Mouse (Mus musculus) left cerebral cortex, postnatal 25 days (tissue): ENCODE data around the gene Shb. TPM values are rescaled to one million over a fixed set of nuclear protein-coding genes. Genes with fewer than 3 reads are reported as not detected.

Experiments
- DNase-seq, 2 experiments: peaks; one replicate each; pipeline ENCODE4 v3.0.0; 2022; ENCODE audit warnings: low spot score in 2 of 2, mixed read lengths in 1 of 2
- intact Hi-C: fragments of 180-260 bp; cut with DNase I; formaldehyde crosslinking; loops from one replicate; pipeline ENCODE4 v1.15.1; 2025
- total RNA-seq, 2 experiments: library from RNA; stranded (reverse); gene quantifications; 2 replicates each; pipeline ENCODE4 v1.2.3; 2021

Gene Shb
- total RNA-seq, 2 experiments from 2014 or later: 9.0 to 11.8 TPM

DNA sequence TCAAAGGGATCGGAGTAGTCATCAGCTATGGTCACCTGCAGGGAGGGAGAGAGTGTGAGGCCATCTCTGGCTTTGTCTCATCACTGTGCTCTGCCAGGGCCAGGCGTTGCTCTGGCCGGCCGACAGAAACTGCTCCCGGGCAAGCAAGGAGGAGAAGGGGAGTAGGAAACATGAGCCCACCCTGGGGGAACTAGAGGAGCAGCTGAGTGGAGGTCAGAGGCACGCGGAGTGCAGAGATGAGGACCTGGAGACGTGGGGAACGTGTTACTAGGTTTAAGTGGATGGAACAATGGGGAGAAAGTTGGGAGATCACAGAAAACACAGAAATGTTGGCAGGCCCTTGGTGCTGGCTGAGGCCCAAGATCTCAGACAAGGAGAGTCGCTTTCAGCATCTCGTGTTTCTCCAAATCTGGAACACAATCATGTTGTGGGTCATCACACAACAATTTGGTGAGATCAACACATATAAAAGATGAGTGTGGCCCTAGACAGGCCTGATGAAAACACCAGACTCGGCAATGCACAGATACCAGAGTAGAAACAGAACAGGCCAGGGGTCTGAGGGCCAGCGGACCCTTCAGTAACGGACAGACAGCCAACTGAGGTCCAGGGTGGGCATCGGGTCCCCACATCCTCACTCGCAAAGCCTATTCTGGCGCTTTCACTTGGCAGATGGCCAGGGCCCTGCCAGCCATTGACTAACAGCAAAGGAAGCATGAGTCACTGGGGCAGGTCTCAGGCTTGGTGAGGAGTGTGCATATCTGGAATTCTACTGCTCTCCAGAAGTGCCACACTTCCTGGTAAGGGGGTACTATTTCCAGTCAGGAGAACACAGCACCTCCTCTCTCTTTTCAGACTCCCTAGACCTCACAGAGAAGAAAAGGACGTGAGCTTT is 42.9 kb downstream of the Shb start:
- intact Hi-C loops: no loop called here
- DNase-seq: peak in 1 of 2 experiments; percentile 59

DNA sequence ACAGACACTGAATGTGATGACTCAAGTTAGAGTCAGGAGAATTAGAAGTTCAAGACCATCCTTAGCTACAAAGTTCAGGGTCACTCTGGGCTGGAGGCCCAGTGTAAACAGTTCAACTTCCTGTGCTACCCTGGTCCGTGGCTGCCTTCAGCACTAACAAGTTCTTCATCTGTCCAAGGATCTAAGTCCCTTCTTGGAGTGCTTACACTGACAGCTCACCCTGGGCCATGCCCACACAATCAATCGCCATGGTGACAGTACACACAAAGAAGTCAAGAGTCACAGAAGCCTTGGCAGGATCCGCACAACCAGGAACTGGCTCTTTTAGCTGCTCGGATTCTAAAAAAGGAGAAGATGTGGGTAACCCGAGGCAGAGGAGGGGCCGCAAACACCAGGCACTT is 44.6 kb downstream of the Shb start:
- DNase-seq: no peak
- intact Hi-C loops: no loop called here

- intact Hi-C loops: no loop called here
Measured at GRCm38 (mm10) chr4:45485024-45485423, 47.2 kb downstream of the Shb start.

GRCm38 (mm10) chr4:45483271-45484245 is 48.7 kb downstream of the Shb start:
- intact Hi-C loops: no loop called here
- no peak for DNase-seq

More at GRCm38 (mm10) chr4:45485024-45485423, 47.2 kb downstream of the Shb start:
- no peak for DNase-seq

DNA sequence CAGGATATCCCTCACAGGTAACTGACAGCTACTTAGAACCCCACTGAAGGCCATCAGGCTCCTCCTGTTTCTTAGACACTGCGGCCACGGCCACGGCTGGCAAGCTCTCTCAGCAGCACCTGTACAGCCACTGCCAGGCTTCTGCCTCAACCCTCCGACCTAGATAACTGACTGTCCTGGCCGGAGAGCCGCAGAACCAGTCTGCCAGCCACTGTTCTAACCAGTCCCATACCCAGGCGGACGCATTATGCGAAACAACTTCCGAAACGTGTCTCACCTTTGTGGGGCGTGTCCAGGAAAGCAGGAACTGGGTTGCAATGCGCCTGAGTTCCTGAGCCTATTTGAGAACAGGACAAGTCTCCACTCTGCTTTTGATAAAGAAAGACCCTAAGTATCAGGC is 50.0 kb downstream of the Shb start:
- intact Hi-C loops: no loop called here
- DNase-seq: no peak

DNA sequence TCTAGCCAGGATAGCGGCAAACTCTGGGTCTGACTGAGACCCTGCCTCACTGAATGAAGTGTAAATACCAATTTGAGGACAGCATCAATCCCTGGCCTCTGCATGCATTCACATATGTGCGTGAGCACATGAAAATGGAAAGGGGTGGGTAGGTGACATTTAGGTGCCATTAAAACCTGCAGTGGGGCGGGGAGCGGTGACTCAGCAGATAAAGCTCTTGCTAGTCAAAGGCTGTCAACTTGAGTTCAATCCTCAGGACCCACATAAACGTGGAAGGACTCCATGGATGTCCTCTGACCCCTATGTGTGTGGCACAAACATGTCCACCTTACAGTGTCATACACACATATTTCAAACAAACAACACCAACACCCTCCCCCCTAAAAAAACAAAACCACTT is 50.8 kb downstream of the Shb start:
- no peak for DNase-seq
- intact Hi-C loops: no loop called here

DNA sequence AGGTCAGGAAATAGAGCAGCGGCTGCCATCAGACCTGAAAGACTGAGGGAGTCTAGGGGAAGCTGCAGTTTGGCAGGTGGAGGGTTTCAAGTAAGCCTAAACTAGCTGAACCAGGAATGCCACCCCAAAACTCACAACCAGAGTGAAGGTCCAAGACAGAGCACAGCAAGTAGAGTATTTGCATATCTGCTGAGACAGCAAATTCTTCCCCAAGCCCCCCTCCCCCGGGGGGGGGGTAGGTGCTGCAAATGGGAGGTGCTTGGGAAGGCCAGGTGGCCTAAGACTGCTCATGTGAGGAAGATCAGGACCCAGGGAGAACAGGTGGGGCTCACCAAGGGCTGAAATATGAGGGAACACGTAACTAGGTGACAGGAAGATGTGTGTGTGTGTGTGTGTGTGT is 51.7 kb downstream of the Shb start:
- no peak for DNase-seq
- intact Hi-C loops: no loop called here

DNA sequence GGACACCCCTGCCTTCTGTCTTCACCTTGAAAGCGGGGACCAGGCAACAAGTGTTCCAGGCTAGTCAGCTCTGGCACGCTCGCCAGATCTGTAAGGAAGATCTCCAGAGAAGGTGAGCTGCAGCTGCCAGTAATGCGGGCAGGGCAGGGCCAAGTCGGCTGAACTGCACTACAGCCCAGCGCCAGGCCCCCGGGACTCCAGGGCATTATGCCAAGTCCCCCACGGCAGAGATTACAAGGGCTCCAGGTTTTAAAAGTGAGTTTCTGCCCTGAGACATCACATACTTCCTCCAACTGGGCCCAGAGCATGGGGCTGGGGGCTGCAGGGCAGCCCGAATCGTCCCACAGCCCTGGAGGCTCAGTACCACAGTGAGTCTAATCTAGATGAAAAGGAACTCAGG is 52.8 kb downstream of the Shb start:
- no peak for DNase-seq
- intact Hi-C loops: no loop called here

DNA sequence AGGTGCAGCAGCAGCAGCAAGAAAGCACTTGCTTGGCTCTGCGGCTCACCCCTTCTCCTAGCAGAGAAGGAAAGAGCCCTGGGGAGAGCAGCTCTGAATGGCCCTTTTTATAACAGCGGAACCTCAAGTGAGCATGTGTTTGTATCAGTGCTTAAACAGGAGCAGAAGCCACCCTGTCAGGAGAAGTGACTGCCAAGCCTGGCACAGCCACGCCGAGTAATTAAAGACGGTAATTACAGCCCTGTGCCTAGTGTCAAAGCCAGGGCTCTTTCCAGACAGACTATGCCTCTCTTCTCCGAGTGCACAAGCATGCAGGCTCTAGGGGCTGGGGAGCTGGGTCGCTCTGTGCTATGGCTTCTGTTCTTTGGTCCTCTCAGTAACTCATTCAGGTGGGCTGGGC is 54.1 kb downstream of the Shb start:
- intact Hi-C loops: no loop called here
- peak; percentile 26 to 50 for DNase-seq

DNA sequence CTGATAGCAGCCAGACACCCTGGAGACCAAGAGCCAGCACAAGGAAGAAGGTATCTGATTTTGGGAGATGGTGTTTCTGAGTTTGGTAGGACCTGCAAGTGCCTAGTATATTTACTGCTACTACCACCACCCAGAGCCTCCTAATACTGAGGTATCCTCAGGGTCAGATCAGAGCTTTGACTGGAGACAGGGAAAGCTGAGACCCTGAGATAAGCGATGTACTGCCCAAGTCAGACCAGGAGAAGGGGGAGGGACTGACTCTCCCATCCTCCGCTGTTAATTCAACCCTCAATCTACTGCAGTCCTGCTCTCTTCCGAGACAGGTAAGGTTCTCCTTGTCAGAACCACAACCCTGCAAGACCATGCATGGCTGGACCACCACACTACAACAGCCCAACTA is 55.2 kb downstream of the Shb start:
- DNase-seq: no peak
- intact Hi-C loops: no loop called here

GRCm38 (mm10) chr4:45474832-45475231 is 57.4 kb downstream of the Shb start:
- intact Hi-C loops: no loop called here
- no peak for DNase-seq

DNA sequence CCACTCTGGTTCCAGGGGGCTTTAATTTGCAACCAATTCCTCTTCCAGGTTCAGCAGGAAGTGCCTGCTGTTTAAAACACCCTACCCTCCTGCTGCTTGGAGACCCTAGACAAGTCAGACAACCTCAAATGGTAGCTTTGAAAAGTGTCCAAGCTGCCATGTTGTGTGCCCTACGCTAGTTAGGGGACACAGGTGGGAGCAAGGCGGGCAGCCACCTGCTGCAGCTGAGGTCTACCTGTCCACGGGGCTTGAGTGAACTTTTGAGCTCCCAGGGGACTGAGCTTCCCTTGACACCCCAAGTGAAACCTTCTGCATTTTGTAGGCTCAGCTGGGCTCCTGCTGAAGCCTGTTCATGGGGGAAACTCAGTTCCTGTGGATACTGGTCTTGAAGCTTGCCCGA is 58.1 kb downstream of the Shb start:
- no peak for DNase-seq
- intact Hi-C loops: no loop called here

DNA sequence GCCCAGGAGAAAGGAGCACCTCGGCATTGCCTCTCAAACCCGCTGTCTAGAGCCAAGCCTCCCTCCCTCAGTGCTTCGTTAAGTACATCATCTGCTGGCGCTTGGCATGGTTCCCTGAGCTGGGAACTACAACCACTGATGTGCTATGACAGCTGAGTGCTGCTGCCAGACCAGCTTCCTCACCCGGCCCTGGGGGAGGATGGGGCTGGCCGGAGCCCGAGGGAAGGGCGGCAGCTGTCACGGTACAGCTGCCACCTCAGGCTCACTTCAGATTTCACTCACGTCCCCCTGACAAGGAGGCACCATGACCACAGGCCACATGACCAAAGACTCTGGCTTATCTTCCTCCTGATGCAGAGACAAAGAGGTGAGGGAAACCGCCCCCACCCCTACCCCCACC is 59.1 kb downstream of the Shb start:
- intact Hi-C loops: no loop called here
- DNase-seq: peak; percentile 80 to 92

- DNase-seq: peak in 1 of 2 experiments; percentile 24
- intact Hi-C loops: no loop called here
Measured at GRCm38 (mm10) chr4:45472706-45473105, 59.6 kb downstream of the Shb start.

DNA sequence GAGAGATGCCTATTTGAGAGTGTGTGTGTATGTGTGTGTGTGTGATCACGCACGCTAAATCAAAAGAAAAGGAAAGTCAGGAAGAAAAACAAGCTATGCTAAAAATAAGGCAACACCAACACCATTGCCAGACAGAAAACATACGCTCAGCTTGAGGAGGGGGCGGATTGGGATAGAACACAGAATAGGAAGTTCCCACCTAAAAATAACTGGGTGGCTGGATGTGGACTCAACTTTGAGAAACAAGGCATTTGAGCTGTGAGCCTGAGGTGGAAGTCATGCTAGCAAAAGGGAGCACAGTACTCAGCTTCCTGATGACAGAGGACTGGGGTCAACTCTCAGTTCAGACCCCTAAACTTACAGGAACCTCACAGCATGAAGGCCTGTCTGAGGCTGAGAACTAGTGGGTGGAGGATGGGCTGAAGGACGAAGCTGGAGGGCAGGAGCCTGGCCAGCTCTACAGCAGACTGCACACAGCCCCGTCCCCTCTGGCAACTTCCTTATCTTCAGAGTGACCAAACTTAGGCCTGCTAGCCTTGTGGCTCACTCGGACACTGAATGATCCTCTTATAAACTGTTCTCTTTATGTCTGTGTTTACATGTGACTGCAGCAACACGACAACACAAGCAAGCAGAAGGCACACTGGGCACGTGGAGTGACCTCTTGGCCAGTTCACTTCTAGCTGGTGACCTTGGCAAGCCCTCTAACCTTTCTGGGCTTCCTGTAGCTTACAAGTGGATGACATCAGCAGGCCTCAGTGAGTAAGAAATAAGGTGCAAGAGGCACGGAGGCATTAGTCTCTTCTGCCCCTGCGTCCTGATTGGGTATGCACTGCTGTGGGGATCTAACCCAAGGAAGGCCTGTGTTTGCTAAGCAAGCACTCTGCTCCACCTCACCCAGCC is 60.4 kb downstream of the Shb start:
- peak; percentile 64 to 88 for DNase-seq

DNA sequence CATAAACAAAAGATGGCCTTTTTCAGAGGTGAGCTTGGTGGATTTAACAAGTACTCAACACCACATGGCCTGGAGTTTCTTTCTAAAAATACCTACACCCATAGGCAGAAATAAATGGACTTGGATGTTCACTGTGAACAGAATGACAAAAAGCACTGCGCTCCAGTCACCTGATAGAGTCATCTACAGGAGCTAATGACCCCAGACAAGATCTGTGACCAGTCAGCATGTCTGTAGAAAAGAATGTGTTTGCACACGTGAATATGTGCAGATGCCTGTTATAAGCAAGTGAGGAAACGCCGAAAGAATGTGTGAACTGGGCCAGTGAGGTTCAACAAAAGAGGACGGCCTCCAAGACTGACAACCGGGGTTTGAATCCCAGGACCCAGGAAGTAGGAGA is 63.2 kb downstream of the Shb start:
- DNase-seq: no peak
- intact Hi-C loops: no loop called here

More for the DNA sequence above, 60.4 kb downstream of the Shb start:
- intact Hi-C loops: loop anchor here (1.0 to 2.0 kb wide), 2 partner anchors 227 to 317 kb away; no protein-coding TSS in a partner anchor

DNA sequence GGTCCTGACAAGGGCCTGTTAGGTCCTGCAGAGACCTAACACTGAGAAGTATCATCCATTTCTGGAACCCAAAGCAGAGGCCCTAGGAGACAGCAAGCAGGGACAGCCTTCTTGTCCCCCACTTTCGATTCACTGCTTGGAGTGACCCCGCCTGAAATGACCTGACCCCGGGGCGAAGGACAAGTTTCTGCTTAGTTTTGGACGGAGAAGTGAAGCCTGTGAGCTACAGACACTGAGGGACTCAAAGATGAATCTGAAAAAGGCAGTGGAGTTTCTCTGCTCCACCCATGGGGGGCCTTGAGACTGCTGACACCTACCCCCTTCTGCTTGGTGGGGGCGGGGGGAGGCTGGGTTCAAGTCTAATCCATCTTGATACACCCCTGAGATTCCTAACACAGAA is 63.8 kb downstream of the Shb start:
- intact Hi-C loops: no loop called here
- DNase-seq: no peak

DNA sequence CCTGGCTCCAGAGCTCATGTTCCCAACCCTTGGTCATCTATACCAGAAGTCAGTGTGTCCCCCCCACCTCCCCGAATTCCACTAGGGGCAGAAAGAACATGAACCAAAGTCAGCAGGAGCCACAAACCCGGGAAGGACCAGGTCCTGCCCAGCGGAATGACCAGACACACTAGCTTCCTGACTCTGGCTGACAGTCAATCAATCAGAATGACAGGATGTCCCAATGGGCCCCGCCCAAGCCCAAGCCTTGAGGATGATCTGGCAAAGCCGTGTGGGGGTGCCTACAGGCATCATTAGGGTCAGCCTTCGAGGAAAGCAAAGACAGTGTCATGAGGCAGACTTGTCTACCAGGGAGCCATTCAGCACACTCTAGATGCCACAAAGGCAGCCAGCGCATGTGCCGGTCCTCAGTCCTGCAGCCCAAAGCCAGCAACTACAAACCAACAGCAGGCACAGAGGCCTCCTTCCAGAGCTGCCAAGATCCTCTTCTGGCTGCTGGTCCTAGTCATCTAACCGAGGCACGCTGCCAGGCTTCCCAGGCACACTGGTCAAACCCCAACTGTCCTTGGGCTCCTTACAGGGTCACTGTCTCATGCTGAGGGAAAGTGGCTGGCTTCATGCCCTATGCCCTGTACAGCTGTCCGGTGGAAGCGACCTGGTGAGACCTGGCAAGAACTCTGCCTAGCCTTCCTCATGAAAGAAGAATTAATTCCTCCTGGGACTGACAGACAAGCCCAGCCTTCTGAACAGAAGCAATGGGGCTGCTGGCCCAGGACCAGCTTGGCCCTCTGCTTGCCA is 65.0 kb downstream of the Shb start:
- DNase-seq: peak in 1 of 2 experiments; percentile 26
- intact Hi-C loops: no loop called here

DNA sequence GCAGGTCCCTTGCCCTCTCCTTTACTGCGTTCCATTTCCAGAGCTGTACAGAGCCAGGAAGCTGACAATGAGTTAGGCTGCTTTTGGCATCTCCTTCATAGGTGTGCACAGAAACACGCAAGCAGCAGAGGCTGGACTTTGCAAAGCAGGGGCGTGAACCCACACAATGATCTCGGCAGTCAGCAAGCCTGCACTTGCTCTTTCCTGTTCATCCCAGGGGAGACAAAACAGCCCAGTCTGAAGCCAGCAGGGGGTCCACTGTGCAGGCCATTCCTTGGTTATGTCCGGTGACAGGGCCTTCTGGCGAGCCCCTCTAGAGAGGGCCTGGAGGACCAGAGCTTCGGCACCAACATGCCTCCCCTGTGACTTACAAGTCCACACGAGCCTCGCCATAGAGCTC is 67.3 kb downstream of the Shb start:
- intact Hi-C loops: no loop called here
- DNase-seq: no peak
